Mouse (Mus musculus) testis, postnatal 14 days (tissue): ENCODE measurements at regions not wholly inside any gene's neighbourhood (a gene's known extent, or its start where the extent isn't known, plus 50 kb on each side); places are given as distances from the start of the nearest gene placed in this dataset.
"Not testable (repeated sequence)": the region's sequence is repeated elsewhere in the genome, so short reads cannot be mapped to it uniquely, and the experiment has no call there.

Source experiments
- DNase-seq: peaks from one replicate; pipeline ENCODE4 v3.0.0; 2021; ENCODE audit warnings: low spot score

DNA sequence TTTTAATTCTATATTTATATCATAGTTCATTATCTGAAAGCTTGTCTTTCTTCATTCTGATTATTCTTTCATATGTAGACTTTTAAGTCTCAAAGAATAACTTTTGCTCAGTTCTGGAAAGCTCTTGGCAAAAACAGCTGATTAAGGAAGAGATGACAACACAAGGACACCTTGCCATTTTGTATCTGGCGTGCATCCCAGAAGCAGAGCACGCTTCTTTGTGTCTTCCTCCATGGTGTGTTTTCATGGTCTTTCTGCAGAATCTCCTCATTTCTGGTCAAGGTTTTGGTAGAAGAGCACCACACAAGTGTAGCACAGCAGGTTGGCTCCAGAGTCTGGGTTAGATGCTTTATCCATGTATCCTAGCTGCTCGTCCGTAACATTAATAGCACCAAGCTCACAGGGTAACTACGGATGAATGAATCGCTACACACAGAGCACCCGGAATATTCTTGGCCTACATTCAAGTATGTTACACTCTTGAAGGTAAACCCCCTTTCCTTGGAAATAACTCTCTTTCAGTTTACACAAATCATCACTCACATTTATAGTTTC, 148.9 kb upstream of the Ddhd1 start:
- no peak for DNase-seq

DNA sequence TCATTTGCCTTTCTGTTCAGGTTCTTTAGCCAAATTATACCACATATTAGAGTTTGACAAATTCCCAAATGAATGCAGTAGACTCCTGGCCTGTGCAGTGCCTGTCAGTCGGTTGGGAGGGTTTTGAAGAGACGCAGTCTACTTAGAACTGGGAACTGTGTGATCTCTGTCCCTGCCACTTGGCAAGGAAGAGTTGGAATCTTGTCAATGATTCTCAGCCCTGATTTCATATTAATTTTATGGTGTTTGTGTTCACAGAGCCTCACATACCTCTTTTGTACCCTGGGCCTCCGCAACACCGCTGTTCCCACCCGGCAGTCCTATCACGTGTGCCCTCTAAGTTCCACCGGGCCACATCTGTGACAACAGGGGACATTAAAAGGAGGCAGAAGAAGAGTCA, 149.8 kb upstream of the Ddhd1 start:
- no peak for DNase-seq

GRCm38 (mm10) chr14:45809491-45809890, 151.5 kb upstream of the Ddhd1 start:
- DNase-seq, result no peak

GRCm38 (mm10) chr14:45810101-45810500, 152.2 kb upstream of the Ddhd1 start:
- no peak for DNase-seq

GRCm38 (mm10) chr14:45810630-45811029, 152.7 kb upstream of the Ddhd1 start:
- DNase-seq, result no peak

DNA sequence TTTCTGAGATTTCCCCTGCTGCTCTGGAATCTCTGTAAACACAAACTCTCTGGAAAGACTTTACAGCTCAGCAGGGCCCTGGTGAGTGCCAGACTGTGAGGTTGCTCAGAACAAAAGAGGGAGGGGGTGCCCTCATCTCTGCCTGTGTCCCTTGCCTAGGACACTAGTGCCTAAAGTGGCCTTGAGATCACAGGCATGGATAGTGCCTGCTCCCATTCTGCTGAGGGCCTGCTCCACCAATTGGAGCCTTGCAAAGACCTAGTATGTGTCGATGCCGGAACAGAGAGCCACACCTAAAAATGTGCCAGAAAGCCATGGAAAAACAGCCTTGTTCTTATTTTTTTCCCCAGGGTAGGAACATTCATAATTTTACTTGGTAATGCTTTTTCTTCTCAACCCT, 157.7 kb upstream of the Ddhd1 start:
- DNase-seq, result no peak

DNA sequence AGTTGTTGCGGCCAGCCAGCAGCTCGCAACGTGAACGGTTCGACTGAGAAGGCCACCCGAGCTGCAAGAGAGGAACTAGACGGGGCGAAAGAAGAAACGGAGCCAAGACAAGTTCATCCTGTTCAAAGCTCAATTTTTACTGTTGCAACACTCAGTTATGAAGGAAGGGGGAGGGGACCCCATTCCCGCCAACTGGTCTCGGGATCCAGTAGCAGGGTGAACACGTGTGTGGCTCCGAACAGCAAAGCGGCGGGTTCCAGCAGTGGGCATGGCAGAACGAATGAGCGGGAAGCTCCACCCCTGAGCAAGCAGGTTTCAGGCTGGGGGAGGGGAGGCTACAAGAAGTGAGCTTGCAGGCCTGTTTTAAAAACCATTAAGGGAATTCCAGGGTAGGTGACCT, 158.7 kb upstream of the Ddhd1 start:
- DNase-seq, result not testable (repeated sequence)

DNA sequence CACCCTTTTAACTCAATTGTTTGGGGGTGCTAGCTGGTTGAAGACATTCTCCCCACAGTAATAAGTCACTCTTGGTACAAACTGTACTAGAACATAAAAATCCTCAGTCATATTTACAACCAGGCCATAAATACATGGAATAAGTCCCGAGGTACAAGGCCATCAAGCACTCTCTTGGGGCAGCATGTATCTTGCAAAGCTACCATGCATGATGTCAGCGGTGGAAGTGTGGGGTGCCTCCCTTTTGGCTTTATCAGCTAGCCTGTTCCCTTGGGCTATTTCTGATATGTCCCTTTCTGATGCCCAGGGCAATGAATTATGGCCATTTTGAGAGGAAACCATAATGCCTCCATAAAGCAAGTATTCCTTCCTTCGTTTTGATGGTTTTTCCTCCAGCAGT, 159.8 kb upstream of the Ddhd1 start:
- DNase-seq, result no peak

DNA sequence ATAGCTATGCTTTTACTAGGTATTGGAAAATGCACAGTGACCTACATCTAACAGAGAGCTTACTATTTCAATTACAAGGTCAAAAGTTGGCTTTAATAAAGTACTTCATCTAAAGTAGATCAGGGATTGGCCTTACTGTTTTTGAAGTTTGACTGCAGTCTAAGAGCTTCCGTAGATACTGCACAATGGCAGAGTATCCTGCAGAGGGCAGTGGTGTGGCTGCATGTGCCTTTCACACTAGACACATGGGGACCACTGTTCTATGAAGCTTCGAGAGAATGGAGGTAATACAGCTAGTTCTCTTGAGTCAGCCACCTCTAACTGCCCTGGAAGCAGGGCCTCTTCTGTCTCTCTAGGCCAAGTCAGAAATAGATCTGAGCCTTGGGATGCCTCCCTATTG, 166.7 kb upstream of the Ddhd1 start:
- DNase-seq, result no peak

- DNase-seq, result no peak
Observed at GRCm38 (mm10) chr14:45826023-45826422, 168.1 kb upstream of the Ddhd1 start.

- no peak for DNase-seq
Observed at GRCm38 (mm10) chr14:45827096-45827495, 169.2 kb upstream of the Ddhd1 start.

GRCm38 (mm10) chr14:45830457-45830856, 172.5 kb upstream of the Ddhd1 start:
- DNase-seq, result no peak

DNA sequence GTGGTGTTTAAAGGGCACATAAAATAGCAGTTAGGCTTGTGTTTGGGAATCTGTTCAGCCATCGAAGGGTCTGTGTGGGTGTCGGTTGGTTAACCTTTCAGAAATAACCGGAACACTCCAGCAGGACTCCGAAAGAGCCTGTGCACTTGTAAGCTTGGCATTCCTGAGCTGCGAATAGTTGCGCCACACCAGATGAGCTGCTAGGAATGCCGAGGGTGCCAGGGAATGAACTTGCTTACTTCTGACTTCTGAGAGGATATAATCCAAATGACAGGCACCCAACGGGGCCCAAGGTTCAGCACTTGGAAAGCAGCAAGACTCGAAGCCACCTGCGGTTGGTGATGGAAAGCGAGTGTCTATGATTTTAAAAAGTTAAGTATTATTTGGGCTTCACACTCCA, 179.1 kb upstream of the Ddhd1 start:
- no peak for DNase-seq

DNA sequence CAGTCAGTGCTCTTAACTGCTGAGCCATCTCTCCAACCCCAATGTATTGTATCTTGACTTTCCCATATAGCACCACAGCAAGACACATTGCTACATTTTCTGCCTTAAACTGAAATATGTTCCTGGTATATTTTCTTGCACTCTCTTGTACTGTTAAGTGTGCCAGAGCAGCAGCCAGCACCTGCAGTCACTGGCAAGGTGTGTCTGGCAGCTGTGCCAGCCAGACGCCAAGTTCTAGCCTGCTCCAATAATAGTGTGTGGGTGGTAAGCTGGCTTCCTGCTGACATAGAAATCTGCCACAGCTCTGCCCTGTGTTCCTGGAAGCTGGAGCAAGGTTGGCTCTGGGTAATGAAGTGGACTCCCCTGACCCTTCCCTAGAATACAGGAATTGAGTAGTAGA, 185.9 kb upstream of the Ddhd1 start:
- DNase-seq, result no peak

DNA sequence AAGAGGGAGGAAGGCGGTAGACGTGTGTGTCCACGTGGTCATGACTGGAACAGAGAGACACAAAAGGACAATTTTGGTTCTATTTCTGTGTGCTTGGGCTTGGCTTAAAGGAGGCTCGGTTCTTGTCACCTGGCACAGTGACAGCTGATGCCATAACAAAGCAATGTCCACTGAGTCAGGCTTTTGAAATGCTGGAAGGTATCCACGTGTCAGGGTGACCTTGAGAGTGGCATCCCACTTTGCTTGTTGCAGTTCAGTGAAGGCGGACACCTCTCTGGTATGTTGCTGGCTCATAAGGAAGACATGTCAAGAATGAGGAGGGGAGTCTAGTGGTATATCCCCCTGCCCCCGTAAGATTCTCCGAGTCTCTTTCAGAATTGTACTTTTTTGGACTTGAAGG, 192.6 kb upstream of the Ddhd1 start:
- DNase-seq, result no peak

DNA sequence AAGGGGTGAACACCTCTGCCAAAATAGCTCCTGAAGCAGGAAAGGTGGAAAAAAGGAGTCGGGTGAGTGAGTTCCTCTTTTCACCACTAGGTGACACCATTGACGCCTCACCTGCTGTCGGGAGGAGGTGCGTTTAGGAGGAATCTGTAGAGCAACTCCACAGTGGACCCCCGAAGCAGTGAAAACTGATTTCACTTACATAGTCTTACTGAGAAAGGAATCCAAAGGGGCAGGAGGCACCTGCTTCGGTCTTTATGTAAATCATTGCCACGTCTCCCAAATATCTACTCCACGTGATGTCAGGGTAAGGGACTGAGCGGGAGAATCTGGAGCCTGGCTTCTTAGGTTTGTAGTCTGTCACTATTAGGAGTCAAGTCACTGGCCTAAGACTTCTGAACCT, 220.5 kb upstream of the Ddhd1 start:
- DNase-seq, result peak; percentile 13

DNA sequence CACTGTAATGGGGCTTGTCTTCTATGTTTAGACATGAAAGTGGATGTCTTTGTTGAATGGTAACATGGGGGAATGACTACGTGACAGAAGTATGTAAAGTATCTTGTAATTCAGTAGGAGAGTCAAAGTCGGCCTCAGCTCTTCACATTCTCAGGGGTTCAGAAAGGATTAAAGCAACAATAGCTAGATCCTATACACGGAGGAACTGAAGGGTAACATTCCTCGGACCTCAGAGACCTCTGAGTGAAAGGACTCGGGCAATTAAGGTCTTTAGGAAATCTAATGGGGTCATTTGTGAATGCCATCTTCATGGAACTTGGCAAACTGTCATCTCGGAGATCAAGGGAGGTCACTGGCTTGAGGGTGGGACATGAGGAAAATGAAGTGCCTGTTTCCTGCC, 262.8 kb upstream of the Ddhd1 start:
- no peak for DNase-seq

- no peak for DNase-seq
Observed at GRCm38 (mm10) chr14:45943581-45943980, 285.6 kb upstream of the Ddhd1 start.

DNA sequence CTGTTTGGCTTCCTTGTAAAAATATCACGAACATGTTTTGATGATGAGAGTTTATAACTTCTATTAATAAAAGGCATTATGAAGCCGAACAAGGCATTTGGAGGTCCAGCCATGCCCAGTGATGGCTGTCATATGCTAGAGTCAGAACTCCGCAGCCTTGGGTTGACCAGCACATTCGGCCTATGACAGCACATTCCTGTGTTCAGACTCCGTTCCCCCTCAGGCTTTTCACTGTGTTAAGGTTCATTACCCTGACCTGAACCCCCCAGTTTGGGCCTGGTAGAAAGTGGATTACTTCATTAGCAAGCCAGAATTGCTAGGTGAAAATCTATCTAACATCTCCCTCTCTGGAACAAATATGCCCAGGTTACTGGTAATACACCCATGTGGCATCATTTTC, 286.2 kb upstream of the Ddhd1 start:
- DNase-seq, result no peak

DNA sequence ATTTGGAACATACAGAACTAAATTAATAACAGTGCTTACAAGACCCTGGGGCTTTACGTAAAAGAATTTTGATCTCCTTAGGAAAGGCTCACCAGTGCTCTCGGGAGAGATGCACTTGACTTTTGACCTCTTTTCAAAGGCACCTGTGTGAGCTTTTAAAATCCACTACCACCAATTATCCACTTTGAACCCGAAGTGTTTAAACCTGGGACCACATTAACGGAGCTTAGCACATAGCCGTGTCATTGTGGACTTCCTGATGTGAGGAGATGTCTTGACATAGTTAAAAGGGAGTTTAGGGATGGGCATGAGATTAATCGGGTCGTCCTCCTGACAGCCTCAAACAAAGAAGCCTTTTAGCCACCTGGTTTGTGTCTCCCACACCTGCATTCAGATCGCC, 286.6 kb upstream of the Ddhd1 start:
- no peak for DNase-seq

- no peak for DNase-seq
Observed at GRCm38 (mm10) chr14:45956624-45957023, 298.7 kb upstream of the Ddhd1 start.

GRCm38 (mm10) chr14:45962474-45962873, 304.5 kb upstream of the Ddhd1 start:
- no peak for DNase-seq

DNA sequence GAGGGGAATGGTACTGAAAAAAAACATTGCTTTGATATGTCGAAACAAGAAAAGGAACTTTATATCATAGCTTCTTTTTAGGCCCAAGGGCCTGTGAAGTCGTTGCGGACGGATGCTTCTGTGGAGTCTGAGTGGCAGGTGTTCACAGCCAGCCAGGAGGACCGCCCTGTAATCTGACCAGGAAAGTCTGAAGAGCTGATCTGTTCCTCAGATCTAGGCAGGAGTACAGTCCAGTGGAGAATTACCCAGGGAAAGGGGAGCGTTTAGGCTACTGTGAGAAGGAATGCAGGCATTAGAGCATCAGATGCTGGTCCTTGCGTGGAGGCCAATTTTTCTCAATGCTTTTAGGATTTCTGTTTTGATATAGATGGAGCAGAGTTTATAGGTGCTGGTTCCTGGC, 306.1 kb upstream of the Ddhd1 start:
- no peak for DNase-seq

DNA sequence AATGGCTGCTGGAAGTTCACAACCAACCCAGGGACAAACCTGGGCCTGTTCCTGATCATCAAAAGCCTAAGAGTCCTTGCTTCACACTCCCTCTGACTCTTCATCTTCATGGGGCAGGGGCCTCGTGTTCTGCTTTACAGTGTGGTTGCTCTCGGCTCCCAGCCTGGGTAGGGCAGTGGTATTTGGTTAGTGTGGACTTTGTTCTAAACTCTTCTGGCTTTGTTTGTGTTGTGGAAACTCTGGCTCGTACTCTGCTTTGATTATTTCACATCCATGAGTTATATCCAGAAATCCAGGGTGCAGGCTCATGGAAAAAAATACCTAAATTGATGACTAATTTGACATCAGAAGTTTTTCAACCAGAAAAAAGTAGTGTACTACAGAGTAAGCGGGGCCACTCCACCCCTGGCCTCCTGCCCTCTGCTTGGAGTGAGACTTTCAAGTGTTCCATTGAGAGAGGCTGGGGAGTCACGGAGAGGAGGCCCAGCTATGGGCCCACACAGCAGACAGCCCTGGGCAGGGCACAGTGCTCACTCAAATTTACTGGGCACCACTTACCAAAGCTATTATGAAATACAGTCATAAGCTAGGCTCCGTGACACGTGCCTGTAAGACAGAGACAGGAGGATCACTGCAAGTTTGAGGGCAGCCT, 325.4 kb upstream of the Ddhd1 start:
- no peak for DNase-seq
